Mouse (Mus musculus): ENCODE measurements at regions not wholly inside any gene's neighbourhood (a gene's known extent, or its start where the extent isn't known, plus 50 kb on each side); places are given as distances from the start of the nearest gene placed in this dataset.

GRCm38 (mm10) chr11:114515278-114515677 is 153.0 kb upstream of the Rpl38 start:
- TF ChIP-seq CTCF (IDR thresholded peaks at IDR 0.05): no peak
- DNase-seq (ENCODE audit: low read depth, low spot score): no peak
- no peak for ATAC-seq
- in situ Hi-C loops (cut with MboI; ENCODE audit: low pct_unique_long_range_greater_than_20kb): no loop called here
- H3K27me3 ChIP-seq: peaks cover 20% of the 10 kb centered on the region
- ChIA-PET CTCF (no interaction called here), POLR2A (interaction anchor here (0.7 kb wide), 1 partner anchor 570 kb away, joined by 4 read pairs; no protein-coding TSS in a partner anchor)

- TF ChIP-seq CTCF (IDR thresholded peaks at IDR 0.05): no peak
- peaks cover 15% of the 10 kb centered on the region for H3K27me3 ChIP-seq
- POLR2A ChIA-PET: no interaction called here
- CTCF ChIA-PET: interaction anchor here (1.0 kb wide), 1 partner anchor 10 kb away, joined by 3 read pairs; no protein-coding TSS in a partner anchor
- ATAC-seq (no peak), DNase-seq (ENCODE audit: low read depth, low spot score) (no peak)
- in situ Hi-C loops (cut with MboI; ENCODE audit: low pct_unique_long_range_greater_than_20kb): no loop called here
These were observed 154.2 kb upstream of the Rpl38 start for GRCm38 (mm10) chr11:114514126-114514525.

GRCm38 (mm10) chr11:114513446-114513845 is 154.9 kb upstream of the Rpl38 start:
- H3K27me3 ChIP-seq: peaks cover 11% of the 10 kb centered on the region
- in situ Hi-C loops (cut with MboI; ENCODE audit: low pct_unique_long_range_greater_than_20kb): no loop called here
- no peak for ATAC-seq
- DNase-seq (ENCODE audit: low read depth, low spot score): no peak
- no peak for TF ChIP-seq CTCF (IDR thresholded peaks at IDR 0.05)
- CTCF ChIA-PET: interaction anchor here (0.7 kb wide), 1 partner anchor 9 kb away, joined by 3 read pairs; no protein-coding TSS in a partner anchor
- POLR2A ChIA-PET: no interaction called here

GRCm38 (mm10) chr11:114511994-114512393 is 156.3 kb upstream of the Rpl38 start:
- in situ Hi-C loops (cut with MboI; ENCODE audit: low pct_unique_long_range_greater_than_20kb): no loop called here
- peaks cover 6% of the 10 kb centered on the region for H3K27me3 ChIP-seq
- POLR2A ChIA-PET: no interaction called here
- CTCF ChIA-PET: no interaction called here
- DNase-seq (ENCODE audit: low read depth, low spot score) (no peak), ATAC-seq (no peak)
- TF ChIP-seq CTCF (IDR thresholded peaks at IDR 0.05): no peak

GRCm38 (mm10) chr11:114502562-114502961 is 165.8 kb upstream of the Rpl38 start:
- no peaks in the 10 kb centered on the region for H3K27me3 ChIP-seq
- TF ChIP-seq CTCF (IDR thresholded peaks at IDR 0.05): no peak
- POLR2A ChIA-PET: no interaction called here
- ATAC-seq (peak; percentile 25), DNase-seq (ENCODE audit: low read depth, low spot score) (no peak)
- in situ Hi-C loops (cut with MboI; ENCODE audit: low pct_unique_long_range_greater_than_20kb): no loop called here
- CTCF ChIA-PET: no interaction called here

- CTCF ChIA-PET: no interaction called here
- POLR2A ChIA-PET: no interaction called here
- ATAC-seq (peak; percentile 63), DNase-seq (ENCODE audit: low read depth, low spot score) (no peak)
- no peak for TF ChIP-seq CTCF (IDR thresholded peaks at IDR 0.05)
- in situ Hi-C loops (cut with MboI; ENCODE audit: low pct_unique_long_range_greater_than_20kb): no loop called here
- no peaks in the 10 kb centered on the region for H3K27me3 ChIP-seq
These were observed 166.3 kb upstream of the Rpl38 start for GRCm38 (mm10) chr11:114501869-114502540.

- ATAC-seq (no peak), DNase-seq (ENCODE audit: low read depth, low spot score) (no peak)
- POLR2A ChIA-PET: no interaction called here
- no peak for TF ChIP-seq CTCF (IDR thresholded peaks at IDR 0.05)
- peaks cover 5% of the 10 kb centered on the region for H3K27me3 ChIP-seq
- CTCF ChIA-PET: no interaction called here
- in situ Hi-C loops (cut with MboI; ENCODE audit: low pct_unique_long_range_greater_than_20kb): no loop called here
These were observed 167.9 kb upstream of the Rpl38 start for GRCm38 (mm10) chr11:114500416-114500815.

GRCm38 (mm10) chr11:114499665-114500064 is 168.7 kb upstream of the Rpl38 start:
- DNase-seq (ENCODE audit: low read depth, low spot score) (no peak), ATAC-seq (no peak)
- TF ChIP-seq CTCF (IDR thresholded peaks at IDR 0.05): no peak
- peaks cover 8% of the 10 kb centered on the region for H3K27me3 ChIP-seq
- ChIA-PET POLR2A (no interaction called here), CTCF (no interaction called here)
- in situ Hi-C loops (cut with MboI; ENCODE audit: low pct_unique_long_range_greater_than_20kb): no loop called here

- POLR2A ChIA-PET: interaction anchor here (1.3 to 1.5 kb wide), 2 partner anchors 11 to 13 kb away, joined by 3 to 5 read pairs; no protein-coding TSS in a partner anchor
- peaks cover 14% of the 10 kb centered on the region for H3K27me3 ChIP-seq
- DNase-seq (ENCODE audit: low read depth, low spot score) (no peak), ATAC-seq (no peak)
- in situ Hi-C loops (cut with MboI; ENCODE audit: low pct_unique_long_range_greater_than_20kb): no loop called here
- CTCF ChIA-PET: no interaction called here
- TF ChIP-seq CTCF (IDR thresholded peaks at IDR 0.05): no peak
These were observed 172.8 kb upstream of the Rpl38 start for GRCm38 (mm10) chr11:114495520-114495921.

- ChIA-PET POLR2A (no interaction called here), CTCF (no interaction called here)
- in situ Hi-C loops (cut with MboI; ENCODE audit: low pct_unique_long_range_greater_than_20kb): no loop called here
- ATAC-seq: no peak
- peaks cover 11% of the 10 kb centered on the region for H3K27me3 ChIP-seq
- TF ChIP-seq CTCF (IDR thresholded peaks at IDR 0.05): no peak
- no peak for DNase-seq (ENCODE audit: low read depth, low spot score)
These were observed 181.9 kb upstream of the Rpl38 start for GRCm38 (mm10) chr11:114486455-114486854.

GRCm38 (mm10) chr11:114485429-114485828 is 182.9 kb upstream of the Rpl38 start:
- peaks cover 7% of the 10 kb centered on the region for H3K27me3 ChIP-seq
- in situ Hi-C loops (cut with MboI; ENCODE audit: low pct_unique_long_range_greater_than_20kb): no loop called here
- DNase-seq (ENCODE audit: low read depth, low spot score) (no peak), ATAC-seq (no peak)
- no peak for TF ChIP-seq CTCF (IDR thresholded peaks at IDR 0.05)
- POLR2A ChIA-PET: no interaction called here
- CTCF ChIA-PET: no interaction called here

GRCm38 (mm10) chr11:114484668-114484953 is 183.7 kb upstream of the Rpl38 start:
- no peak for TF ChIP-seq CTCF (IDR thresholded peaks at IDR 0.05)
- ATAC-seq (no peak), DNase-seq (ENCODE audit: low read depth, low spot score) (no peak)
- peaks cover 7% of the 10 kb centered on the region for H3K27me3 ChIP-seq
- ChIA-PET CTCF (no interaction called here), POLR2A (no interaction called here)
- in situ Hi-C loops (cut with MboI; ENCODE audit: low pct_unique_long_range_greater_than_20kb): no loop called here
